Mouse (Mus musculus): ENCODE results near the gene Tubb4b.
"Not testable (repeated sequence)": the region's sequence is repeated elsewhere in the genome, so short reads cannot be mapped to it uniquely, and the experiment has no call there.

Tubb4b gene

GRCm38 (mm10) chr2:25224492-25224765 lies at the start of gene Tubb4b:
TSS of gene Tubb4b (minus strand) at chr2:25224702.
- no peak for DNase-seq

- no peak for DNase-seq
These were observed 48.5 kb upstream of the Tubb4b start for GRCm38 (mm10) chr2:25273010-25273409.

- no peak for DNase-seq
These were observed 48.0 kb upstream of the Tubb4b start for GRCm38 (mm10) chr2:25272515-25272914.

- DNase-seq = peak; percentile 99
These were observed 47.5 kb upstream of the Tubb4b start, which contains the start of the genes Ssna1 and Anapc2 for GRCm38 (mm10) chr2:25271827-25272511. TSS of gene Ssna1 (minus strand) at chr2:25272438. TSS of gene Anapc2 (plus strand) at chr2:25272478.

- no peak for DNase-seq
These were observed 43.3 kb upstream of the Tubb4b start for GRCm38 (mm10) chr2:25267746-25268309.

GRCm38 (mm10) chr2:25267241-25267640 lies 42.7 kb upstream of the Tubb4b start:
- DNase-seq = no peak

- DNase-seq = peak; percentile 44
These were observed 42.2 kb upstream of the Tubb4b start for GRCm38 (mm10) chr2:25266720-25267119.

- DNase-seq = peak; percentile 49
These were observed 41.6 kb upstream of the Tubb4b start for GRCm38 (mm10) chr2:25265897-25266656.

GRCm38 (mm10) chr2:25264851-25265250 lies 40.3 kb upstream of the Tubb4b start:
- DNase-seq = no peak

- no peak for DNase-seq
These were observed 39.8 kb upstream of the Tubb4b start for GRCm38 (mm10) chr2:25264286-25264660.

GRCm38 (mm10) chr2:25263623-25264285 lies 39.3 kb upstream of the Tubb4b start:
- no peak for DNase-seq

- DNase-seq = no peak
These were observed 38.5 kb upstream of the Tubb4b start for GRCm38 (mm10) chr2:25262795-25263622.

GRCm38 (mm10) chr2:25262291-25262767 lies 37.8 kb upstream of the Tubb4b start, which contains the start of gene Tprn:
TSS of gene Tprn (plus strand) at chr2:25262618.
- DNase-seq = peak; percentile 99

GRCm38 (mm10) chr2:25261870-25262269 lies 37.4 kb upstream of the Tubb4b start:
- no peak for DNase-seq

GRCm38 (mm10) chr2:25258887-25259286 lies 34.4 kb upstream of the Tubb4b start:
- no peak for DNase-seq

GRCm38 (mm10) chr2:25257250-25257649 lies 32.7 kb upstream of the Tubb4b start:
- DNase-seq = not testable (repeated sequence)

GRCm38 (mm10) chr2:25256443-25257109 lies 32.1 kb upstream of the Tubb4b start:
- DNase-seq = peak; percentile 77

GRCm38 (mm10) chr2:25255284-25255779 lies 30.8 kb upstream of the Tubb4b start, which contains the start of gene Tmem203:
TSS of gene Tmem203 (plus strand) at chr2:25255439.
- DNase-seq = peak; percentile 93

GRCm38 (mm10) chr2:25252331-25252730 lies 27.8 kb upstream of the Tubb4b start:
- DNase-seq = peak; percentile 57

- DNase-seq = peak; percentile 53
These were observed 21.9 kb upstream of the Tubb4b start, which contains the start of gene AL732309.1 for GRCm38 (mm10) chr2:25246183-25247072. TSS of gene AL732309.1 (minus strand) at chr2:25246863.
